Mouse (Mus musculus) inflammation-experienced regulatory T-cells, adult 6 months (primary cell): ENCODE data around the gene Kera. TPM values are rescaled to one million over a fixed set of nuclear protein-coding genes. Genes with fewer than 3 reads are reported as not detected.

ENCODE experiments used
- polyA plus RNA-seq, 3 experiments: library from polyadenylated mRNA; unstranded; fragments of 100-300 nt; shearing (Covaris generic); gene quantifications; one replicate each; pipeline ENCODE4 v1.2.1; 2017

Kera gene
- polyA plus RNA-seq, 3 experiments from 2014 or later: not detected

Other genes starting within 250 kb of the Kera start
- gene Dcn, start 127.3 kb upstream of the Kera start, polyA plus RNA-seq: not detected
- not detected for gene Lum, start 41.8 kb upstream of the Kera start, polyA plus RNA-seq
- gene Epyc, start 37.2 kb downstream of the Kera start, polyA plus RNA-seq: not detected
- not detected for gene Ccer1, start 86.2 kb downstream of the Kera start, polyA plus RNA-seq
- gene C030005K15Rik, start 119.9 kb downstream of the Kera start, polyA plus RNA-seq: not detected